In the genomic region with DNA sequence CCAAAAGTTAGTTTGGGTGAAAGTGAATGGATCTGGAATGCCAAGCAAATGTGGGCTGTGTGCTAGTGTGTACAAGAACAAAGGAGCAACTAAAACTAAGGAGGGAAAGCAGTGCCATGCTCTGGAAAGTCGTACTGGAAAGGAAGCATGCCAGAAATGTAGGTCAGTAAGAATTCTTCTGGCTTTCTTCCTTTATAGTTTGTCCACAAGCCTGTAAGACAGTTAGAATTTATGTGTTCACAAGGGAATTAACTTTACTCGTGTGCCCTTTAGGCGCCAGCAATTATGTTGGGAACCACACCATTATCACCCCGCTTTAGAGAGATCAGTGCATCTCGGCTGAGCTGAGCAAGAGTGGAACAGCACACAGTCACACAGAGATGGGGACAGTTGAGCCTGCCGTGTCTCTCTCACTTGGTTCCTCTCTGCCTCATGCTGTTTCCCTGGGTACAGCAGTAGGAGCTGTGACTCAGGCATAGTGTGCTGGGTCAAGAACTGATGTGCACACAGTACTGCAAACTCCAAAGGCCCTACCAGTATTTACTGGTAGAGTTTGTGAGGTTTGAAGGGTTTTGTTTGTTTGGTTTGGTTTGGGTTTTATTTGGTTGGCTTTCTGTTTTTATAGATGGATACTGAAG, we compare ENCODE assay signal across 14 mouse cellular contexts. TPM values are rescaled to one million over a fixed set of nuclear protein-coding genes. Genes with fewer than 3 reads are reported as not detected.
DNase-seq lines count a peak whose midpoint lies in the region; ATAC-seq and TF ChIP-seq lines count a peak whose summit lies in the region.
"Had no signal": no experiment of that assay in that cellular context is flagged by ENCODE, and none has a peak within 500 bp of the region (broad histone marks: within the 10 kb centered on the region; RNA-seq: fewer than 3 reads in every experiment).

No protein-coding gene starts in this region.

- ATAC-seq in hindbrain, embryonic 14.5 days (ENCODE audit: low FRiP score) = no peak
- no peak for ATAC-seq in hindbrain, embryonic 11.5 days (ENCODE audit: low FRiP score)
- ATAC-seq in midbrain, postnatal 0 days (ENCODE audit: low FRiP score) = no peak
- no peak for ATAC-seq in midbrain, embryonic 14.5 days (ENCODE audit: low FRiP score, low TSS enrichment)
- ATAC-seq: intestine, postnatal 0 days had no signal

- WGBS in hindbrain, embryonic 14.5 days = 70% methylated on average over 6 of the region's 6 CpGs
- 82% methylated on average over 6 of the region's 6 CpGs for WGBS in hindbrain, embryonic 11.5 days
- 66% methylated on average over 6 of the region's 6 CpGs for WGBS in midbrain, postnatal 0 days
- WGBS in midbrain, embryonic 14.5 days = 80% methylated on average over 6 of the region's 6 CpGs
- WGBS in cerebellum, adult 2 months = 36% methylated on average over 6 of the region's 6 CpGs

- H3K36me3 ChIP-seq in hindbrain, embryonic 14.5 days (replicated peaks; ENCODE audit: control insufficient read depth, insufficient read depth) = no peaks in the 10 kb centered on the region
- H3K36me3 ChIP-seq in hindbrain, embryonic 11.5 days (ENCODE audit: control insufficient read depth, insufficient read depth, low read length) = no peaks in the 10 kb centered on the region
- H3K36me3 ChIP-seq in midbrain, postnatal 0 days (ENCODE audit: insufficient read depth, low read length) = no peaks in the 10 kb centered on the region
- no peaks in the 10 kb centered on the region for H3K36me3 ChIP-seq in midbrain, embryonic 14.5 days (ENCODE audit: control insufficient read depth, insufficient read depth, low read length)
- H3K36me3 ChIP-seq: limb, embryonic 12.5 days; lung, embryonic 15.5 days had no signal

- peaks cover 11% of the 10 kb centered on the region for H3K4me1 ChIP-seq in hindbrain, embryonic 14.5 days (replicated peaks; ENCODE audit: control insufficient read depth, insufficient read depth, low read length)
- H3K4me1 ChIP-seq in hindbrain, embryonic 11.5 days (replicated peaks; ENCODE audit: control insufficient read depth, insufficient read depth, low read length) = no peaks in the 10 kb centered on the region
- H3K4me1 ChIP-seq in midbrain, postnatal 0 days (ENCODE audit: insufficient read depth, low read length) = peaks cover 5% of the 10 kb centered on the region; the same call in 1 of the 2 replicates
- 0 out of 2 replicates have a peak, but pooled peaks cover 3% of the 10 kb centered on the region for H3K4me1 ChIP-seq in midbrain, embryonic 14.5 days (ENCODE audit: control insufficient read depth, insufficient read depth, low read length)
- peaks cover 13% of the 10 kb centered on the region for H3K4me1 ChIP-seq in cerebellum, adult 2 months (ENCODE audit: control insufficient read depth, insufficient read depth, low read length)
- H3K4me1 ChIP-seq: lung, embryonic 15.5 days had no signal

- TF ChIP-seq CTCF in midbrain, postnatal 0 days (IDR thresholded peaks at IDR 0.05) = no peak
- no peak for TF ChIP-seq CTCF in cerebellum, adult 2 months (IDR thresholded peaks at IDR 0.05; ENCODE audit: borderline replicate concordance, insufficient read depth, low read depth, low read length)

- no peaks in the 10 kb centered on the region for H3K9me3 ChIP-seq in hindbrain, embryonic 14.5 days (ENCODE audit: control insufficient read depth, low read length)
- no peaks in the 10 kb centered on the region for H3K9me3 ChIP-seq in hindbrain, embryonic 11.5 days (ENCODE audit: control insufficient read depth, low read length)
- H3K9me3 ChIP-seq in midbrain, postnatal 0 days (ENCODE audit: low read length) = no peaks in the 10 kb centered on the region
- H3K9me3 ChIP-seq in midbrain, embryonic 14.5 days (ENCODE audit: control insufficient read depth, low read length) = no peaks in the 10 kb centered on the region
- H3K9me3 ChIP-seq: limb, embryonic 12.5 days; lung, embryonic 15.5 days had no signal

- no peak overlapping the region for H3K4me2 ChIP-seq in hindbrain, embryonic 14.5 days (replicated peaks)
- H3K4me2 ChIP-seq in hindbrain, embryonic 11.5 days (replicated peaks; ENCODE audit: low read depth, low read length) = no peak overlapping the region
- no peak overlapping the region for H3K4me2 ChIP-seq in midbrain, postnatal 0 days (ENCODE audit: low read depth, low read length, poor library complexity, severe bottlenecking)
- H3K4me2 ChIP-seq in midbrain, embryonic 14.5 days (ENCODE audit: low read length) = no peak overlapping the region
- H3K4me2 ChIP-seq: limb, embryonic 12.5 days; lung, embryonic 15.5 days had no signal

- no peak overlapping the region for H3K4me3 ChIP-seq in hindbrain, embryonic 14.5 days (replicated peaks; ENCODE audit: low read length)
- H3K4me3 ChIP-seq in hindbrain, embryonic 11.5 days (ENCODE audit: low read depth, low read length) = no peak overlapping the region
- no peak overlapping the region for H3K4me3 ChIP-seq in midbrain, postnatal 0 days (ENCODE audit: low read depth, low read length)
- no peak overlapping the region for H3K4me3 ChIP-seq in midbrain, embryonic 14.5 days (replicated peaks; ENCODE audit: low read depth, low read length)
- H3K4me3 ChIP-seq in cerebellum, adult 2 months (replicated peaks; ENCODE audit: insufficient read depth, low read depth, low read length) = no peak overlapping the region
- H3K4me3 ChIP-seq: limb, embryonic 12.5 days; lung, embryonic 15.5 days had no signal

- no peak overlapping the region for H3K9ac ChIP-seq in hindbrain, embryonic 14.5 days
- no peak overlapping the region for H3K9ac ChIP-seq in hindbrain, embryonic 11.5 days (ENCODE audit: low read depth, low read length)
- no peak overlapping the region for H3K9ac ChIP-seq in midbrain, postnatal 0 days (replicated peaks; ENCODE audit: low read length, poor library complexity, severe bottlenecking)
- H3K9ac ChIP-seq in midbrain, embryonic 14.5 days (replicated peaks; ENCODE audit: low read length) = no peak overlapping the region
- H3K9ac ChIP-seq: limb, embryonic 12.5 days; lung, embryonic 15.5 days had no signal

- H3K27ac ChIP-seq in hindbrain, embryonic 14.5 days = peak overlapping the region; percentile 9; the same call in 1 of the 2 replicates
- no peak overlapping the region for H3K27ac ChIP-seq in hindbrain, embryonic 11.5 days (ENCODE audit: low read depth, low read length)
- peak overlapping the region; percentile 38; the same call in 1 of the 2 replicates for H3K27ac ChIP-seq in midbrain, postnatal 0 days (ENCODE audit: low read depth, low read length)
- H3K27ac ChIP-seq in midbrain, embryonic 14.5 days (replicated peaks; ENCODE audit: low read depth, low read length) = no peak overlapping the region
- no peak overlapping the region for H3K27ac ChIP-seq in cerebellum, adult 2 months (ENCODE audit: insufficient read depth, low read length)
- H3K27ac ChIP-seq: limb, embryonic 12.5 days; lung, embryonic 15.5 days had no signal

- TF ChIP-seq POLR2A in cerebellum, adult 2 months (IDR thresholded peaks at IDR 0.05; ENCODE audit: borderline replicate concordance, insufficient read depth, low read length) = no peak

- peak; percentile 56 to 74 for DNase-seq in adrenal gland, adult (ENCODE audit: inconsistent age in 2 of 2, low spot score in 1 of 2)
- no peak for DNase-seq in adrenal gland, adult 8-10 months
- no peak for DNase-seq in hindbrain, embryonic 14.5 days (ENCODE audit: low spot score)
- DNase-seq in hindbrain, embryonic 11.5 days (ENCODE audit: low spot score) = no peak
- DNase-seq in midbrain, postnatal 0 days (ENCODE audit: low spot score) = no peak
- DNase-seq in midbrain, embryonic 14.5 days = no peak
- no peak for DNase-seq in cerebellum, adult 2 months
- DNase-seq in kidney, postnatal 10 days = no peak
- DNase-seq: cerebellum, adult 18-20 months; kidney, postnatal 14 days; thymus, postnatal 36 days had no signal

- H3K27me3 ChIP-seq in hindbrain, embryonic 14.5 days (ENCODE audit: control insufficient read depth, insufficient read depth, low read length) = no peaks in the 10 kb centered on the region
- H3K27me3 ChIP-seq in hindbrain, embryonic 11.5 days (ENCODE audit: control insufficient read depth, insufficient read depth, low read length) = no peaks in the 10 kb centered on the region
- no peaks in the 10 kb centered on the region for H3K27me3 ChIP-seq in midbrain, postnatal 0 days (ENCODE audit: insufficient read depth, low read length)
- no peaks in the 10 kb centered on the region for H3K27me3 ChIP-seq in midbrain, embryonic 14.5 days (ENCODE audit: control insufficient read depth, insufficient read depth, low read length)
- no peaks in the 10 kb centered on the region for H3K27me3 ChIP-seq in cerebellum, adult 2 months (ENCODE audit: control insufficient read depth, insufficient read depth, low read length)
- H3K27me3 ChIP-seq: limb, embryonic 12.5 days; lung, embryonic 15.5 days had no signal

RNA-seq across cellular contexts. Expression of a gene that starts 32.0 kb away (rescaled TPM):
- 10 to 100 TPM; 50.6 to 70.4 (median 56.8) TPM for total RNA-seq in adrenal gland, adult 8-10 months (2022)
- 21.8 and 26.6 TPM in 2 replicates for polyA plus RNA-seq in hindbrain, embryonic 14.5 days (2014; fragmentation: Nextera tagmentation; extraction: Ambion mirVana)
- 22.8 and 25.6 TPM in 2 replicates for polyA plus RNA-seq in hindbrain, embryonic 11.5 days (2014; fragmentation: Nextera tagmentation; extraction: Ambion mirVana)
- 33.8 and 38.7 TPM in 2 replicates for total RNA-seq in midbrain, postnatal 0 days (2014; rRNA removed)
- polyA plus RNA-seq in midbrain, postnatal 0 days (2015; fragmentation: Nextera tagmentation; extraction: Ambion mirVana) = 16.0 and 16.2 TPM in 2 replicates
- polyA plus RNA-seq in midbrain, embryonic 14.5 days (2014; fragmentation: Nextera tagmentation; extraction: Ambion mirVana) = 22.1 and 24.0 TPM in 2 replicates
- 32.7 and 34.9 TPM in 2 replicates for polyA plus RNA-seq in cerebellum, adult 2 months (2012; rRNA removed)

Comparison
In these comparisons a context has a peak if more than half of its experiments do, and no peak if none do; other contexts are left out.
1. DNase-seq: peak in adrenal gland, adult (2 of 2); none in adrenal gland, adult 8-10 months (single experiment), hindbrain, embryonic 14.5 days (single experiment), hindbrain, embryonic 11.5 days (single experiment), midbrain, postnatal 0 days (single experiment), midbrain, embryonic 14.5 days (single experiment), cerebellum, adult 2 months (0 of 2) and kidney, postnatal 10 days (single experiment).
2. H3K27ac ChIP-seq: peak in hindbrain, embryonic 14.5 days (single experiment) and midbrain, postnatal 0 days (single experiment); none in hindbrain, embryonic 11.5 days (single experiment), midbrain, embryonic 14.5 days (single experiment) and cerebellum, adult 2 months (single experiment).